Mouse (Mus musculus) spleen, postnatal 36 days (tissue): ENCODE measurements around the gene Hoxd1.

Source experiments
- DNase-seq, 2 experiments: peaks; one replicate each; pipeline ENCODE4 v3.0.0; 2022; ENCODE audit warnings: low spot score in 2 of 2, mixed read lengths in 1 of 2

Hoxd1 gene

GRCm38 (mm10) chr2:74762522-74763244 lies at the start of gene Hoxd1:
Hoxd1 (plus strand) TSS chr2:74762980.
- no peak for DNase-seq

- no peak for DNase-seq
These were observed 49.3 kb upstream of the Hoxd1 start for GRCm38 (mm10) chr2:74713239-74714150.

GRCm38 (mm10) chr2:74714156-74714789 lies 48.5 kb upstream of the Hoxd1 start:
- no peak for DNase-seq

- no peak for DNase-seq
These were observed 47.9 kb upstream of the Hoxd1 start for GRCm38 (mm10) chr2:74714881-74715280.

GRCm38 (mm10) chr2:74715504-74716241 lies 47.1 kb upstream of the Hoxd1 start:
- DNase-seq = peak; percentile 32 to 43

GRCm38 (mm10) chr2:74720384-74720783 lies 42.4 kb upstream of the Hoxd1 start:
- no peak for DNase-seq

GRCm38 (mm10) chr2:74720955-74721491 lies 41.8 kb upstream of the Hoxd1 start:
- no peak for DNase-seq

GRCm38 (mm10) chr2:74721882-74722281 lies 40.9 kb upstream of the Hoxd1 start:
- no peak for DNase-seq

- DNase-seq = no peak
These were observed 39.8 kb upstream of the Hoxd1 start for GRCm38 (mm10) chr2:74722949-74723348.

- DNase-seq = no peak
These were observed 38.4 kb upstream of the Hoxd1 start for GRCm38 (mm10) chr2:74724244-74725015.

GRCm38 (mm10) chr2:74725171-74725570 lies 37.6 kb upstream of the Hoxd1 start:
- DNase-seq = no peak

GRCm38 (mm10) chr2:74726551-74726950 lies 36.2 kb upstream of the Hoxd1 start, which contains the start of gene Gm28230:
Gm28230 (plus strand) TSS chr2:74726728.
- DNase-seq = no peak

GRCm38 (mm10) chr2:74726973-74727639 lies 35.7 kb upstream of the Hoxd1 start:
- no peak for DNase-seq

GRCm38 (mm10) chr2:74727640-74728302 lies 35.0 kb upstream of the Hoxd1 start:
- DNase-seq = no peak

- DNase-seq = no peak
These were observed 34.5 kb upstream of the Hoxd1 start for GRCm38 (mm10) chr2:74728303-74728680.

GRCm38 (mm10) chr2:74730331-74730730 lies 32.4 kb upstream of the Hoxd1 start:
- no peak for DNase-seq

- DNase-seq = no peak
These were observed 31.7 kb upstream of the Hoxd1 start for GRCm38 (mm10) chr2:74731055-74731454.

- no peak for DNase-seq
These were observed 30.8 kb upstream of the Hoxd1 start for GRCm38 (mm10) chr2:74731799-74732512.
